Mouse (Mus musculus) erythroblast, embryonic 14.5 days (primary cell): ENCODE measurements around the gene Cept1.

ENCODE experiments used
- GATA1 ChIP-seq: IDR thresholded peaks from 2 replicates; pipeline ENCODE4 v1.6.1; 2012; ENCODE audit warnings: low read length, inconsistent platforms, mixed read lengths
- TAL1 ChIP-seq: IDR thresholded peaks from 3 replicates; pipeline ENCODE4 v1.6.1; 2012; ENCODE audit warnings: low read length, inconsistent platforms, mixed read lengths

- no peak for TF ChIP-seq GATA1
- no peak for TF ChIP-seq TAL1
Measured at GRCm38 (mm10) chr3:106457298-106457869, 90.2 kb downstream of the Cept1 start.
